Mouse (Mus musculus) activated CD4-positive, CD25-positive, alpha-beta regulatory T cell, adult 4 months (primary cell): ENCODE data around the gene Kpna1. TPM values are rescaled to one million over a fixed set of nuclear protein-coding genes. Genes with fewer than 3 reads are reported as not detected.
"Not testable (repeated sequence)": the region's sequence is repeated elsewhere in the genome, so short reads cannot be mapped to it uniquely, and the experiment has no call there.

Experiments used
- ATAC-seq: one replicate; pipeline ENCODE4 v1.8.0; 2017
- polyA plus RNA-seq, 2 experiments: library from polyadenylated mRNA; unstranded; fragments of 100-300 nt; shearing (Covaris generic); gene quantifications; one replicate each; pipeline ENCODE4 v1.2.1; 2017

Kpna1 gene
- polyA plus RNA-seq = 10 to 100 TPM; 39.4 to 45.3 TPM

GRCm38 (mm10) chr16:35978450-35978849, at the start of gene Kpna1:
Gene Kpna1, plus strand, starts transcription at chr16:35978750.
- ATAC-seq = not testable (repeated sequence)

- no peak for ATAC-seq
These were observed 46.1 kb upstream of the Kpna1 start for GRCm38 (mm10) chr16:35932179-35933055.

GRCm38 (mm10) chr16:35933181-35933580, 45.4 kb upstream of the Kpna1 start:
- no peak for ATAC-seq

GRCm38 (mm10) chr16:35938211-35939151, 40.1 kb upstream of the Kpna1 start, which contains the start of the genes Parp9 and Dtx3l:
Gene Parp9, plus strand, starts transcription at chr16:35938470.
Gene Dtx3l, minus strand, starts transcription at chr16:35939151.
- ATAC-seq = peak; percentile 81

- ATAC-seq = peak; percentile 3
These were observed 39.3 kb upstream of the Kpna1 start for GRCm38 (mm10) chr16:35939261-35939660.

- ATAC-seq = peak; percentile 81
These were observed 38.9 kb upstream of the Kpna1 start for GRCm38 (mm10) chr16:35939690-35940089.

- no peak for ATAC-seq
These were observed 37.2 kb upstream of the Kpna1 start for GRCm38 (mm10) chr16:35941382-35941781.

GRCm38 (mm10) chr16:35949264-35949663, 29.3 kb upstream of the Kpna1 start:
- no peak for ATAC-seq

GRCm38 (mm10) chr16:35951216-35951615, 27.3 kb upstream of the Kpna1 start:
- no peak for ATAC-seq

- ATAC-seq = no peak
These were observed 25.9 kb upstream of the Kpna1 start for GRCm38 (mm10) chr16:35952628-35953130.

GRCm38 (mm10) chr16:35965991-35966390, 12.6 kb upstream of the Kpna1 start:
- ATAC-seq = not testable (repeated sequence)

GRCm38 (mm10) chr16:35966411-35967115, 12.0 kb upstream of the Kpna1 start:
- ATAC-seq = no peak

GRCm38 (mm10) chr16:35967319-35967718, 11.2 kb upstream of the Kpna1 start:
- no peak for ATAC-seq

GRCm38 (mm10) chr16:35968149-35968548, 10.4 kb upstream of the Kpna1 start:
- ATAC-seq = no peak

- no peak for ATAC-seq
These were observed 4.5 kb upstream of the Kpna1 start for GRCm38 (mm10) chr16:35974021-35974420.

GRCm38 (mm10) chr16:35981363-35981821, 2.8 kb downstream of the Kpna1 start:
- ATAC-seq = peak; percentile 53

- ATAC-seq = peak; percentile 0
These were observed 4.0 kb downstream of the Kpna1 start for GRCm38 (mm10) chr16:35982506-35982901.

GRCm38 (mm10) chr16:35982902-35983516, 4.5 kb downstream of the Kpna1 start:
- ATAC-seq = peak; percentile 82

GRCm38 (mm10) chr16:35983517-35984101, 5.1 kb downstream of the Kpna1 start:
- peak; percentile 49 for ATAC-seq

GRCm38 (mm10) chr16:35984471-35984870, 5.9 kb downstream of the Kpna1 start:
- ATAC-seq = no peak

- no peak for ATAC-seq
These were observed 9.4 kb downstream of the Kpna1 start for GRCm38 (mm10) chr16:35987930-35988329.
